Mouse (Mus musculus): Measurements from ENCODE around the gene Taf1d.
"Not testable (repeated sequence)": the region's sequence is repeated elsewhere in the genome, so short reads cannot be mapped to it uniquely, and the experiment has no call there.

The Taf1d gene

DNA sequence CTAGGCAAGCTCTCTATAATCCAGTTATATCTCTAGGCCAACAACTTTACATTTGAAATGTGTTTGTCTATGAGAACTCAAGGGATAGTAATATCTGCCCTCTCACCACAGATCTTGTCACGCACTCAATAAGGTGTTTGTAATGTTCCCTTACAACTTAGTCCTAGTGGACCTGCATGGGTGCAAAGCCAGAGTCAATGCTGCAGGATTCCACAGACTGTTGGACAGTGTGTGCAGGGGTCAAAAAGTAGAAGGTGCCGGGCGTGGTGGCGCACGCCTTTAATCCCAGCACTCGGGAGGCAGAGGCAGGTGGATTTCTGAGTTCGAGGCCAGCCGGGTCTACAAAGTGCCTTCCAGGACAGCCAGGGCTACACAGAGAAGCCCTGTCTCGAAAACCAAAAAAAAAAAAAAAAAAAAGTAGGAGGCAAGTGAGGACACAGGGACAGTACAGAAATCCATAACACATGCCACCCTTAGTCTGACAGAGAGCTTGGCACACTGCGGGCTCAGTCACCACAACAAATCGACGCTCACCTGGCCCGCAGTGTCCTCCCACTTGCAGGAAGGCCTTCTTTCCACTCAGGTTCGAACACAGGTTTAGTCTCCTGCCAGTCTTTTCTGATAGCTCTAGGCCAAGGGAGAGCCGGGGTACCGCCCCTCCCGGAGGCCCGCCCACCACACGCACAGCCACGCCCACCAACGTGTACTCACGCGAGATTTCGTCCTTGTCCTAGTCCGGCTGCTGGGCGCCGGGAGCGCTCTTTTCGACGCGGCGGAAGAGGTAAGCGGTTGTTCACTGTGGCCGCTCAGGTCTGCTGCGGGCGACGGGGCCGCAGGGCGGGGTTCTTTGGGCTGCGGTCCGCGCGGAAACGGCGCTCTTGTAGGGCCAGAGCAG lies at the start of gene Taf1d:
Gene Taf1d, plus strand, starts transcription at position 712 of the 895 bp plus-strand sequence.
- in situ Hi-C loops (cut with MboI; ENCODE audit: low pct_unique_long_range_greater_than_20kb in 1 of 2, low sequenced_read_pairs in 2 of 2, unreplicated experiment in 1 of 2), result no loop called here

DNA sequence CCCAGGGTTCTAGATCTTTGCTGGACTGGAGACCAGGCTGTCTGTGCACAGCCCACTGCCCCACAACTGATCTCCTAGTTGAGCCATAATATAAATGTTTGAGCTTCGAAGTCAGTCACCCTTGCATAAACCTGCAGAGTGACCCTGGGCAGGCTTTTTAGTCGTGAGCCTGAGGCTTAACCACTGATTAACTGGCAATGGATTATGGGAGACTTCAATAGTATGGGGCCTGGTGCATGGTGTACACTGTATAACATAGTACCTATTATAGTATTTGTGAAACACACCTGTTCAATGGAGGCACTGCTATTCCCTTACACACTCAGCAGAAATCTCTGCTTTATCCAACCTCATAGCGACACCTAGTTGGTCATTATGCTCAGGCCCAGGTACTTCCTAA lies 49.8 kb upstream of the Taf1d start:
- in situ Hi-C loops (cut with MboI; ENCODE audit: low pct_unique_long_range_greater_than_20kb in 1 of 2, low sequenced_read_pairs in 2 of 2, unreplicated experiment in 1 of 2), result no loop called here

DNA sequence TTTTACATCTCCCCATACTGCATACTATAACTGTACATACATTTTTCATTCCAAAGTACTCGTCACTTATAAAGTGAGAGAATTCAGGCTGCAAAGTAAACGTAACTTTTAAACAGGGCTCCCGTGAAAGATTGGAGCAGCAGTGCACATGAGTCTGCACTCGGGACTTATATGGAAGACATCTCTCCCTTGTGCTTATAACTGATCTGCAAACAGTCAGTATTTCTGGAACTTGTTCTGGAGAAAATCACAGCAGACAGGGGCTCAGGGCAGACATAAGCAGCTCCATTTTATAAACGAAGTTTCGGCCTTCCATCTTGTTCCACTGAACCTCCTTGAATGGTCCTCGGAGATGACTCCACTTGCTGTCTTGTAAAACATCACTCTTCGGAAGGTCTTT lies 44.0 kb upstream of the Taf1d start:
- in situ Hi-C loops (cut with MboI; ENCODE audit: low pct_unique_long_range_greater_than_20kb in 1 of 2, low sequenced_read_pairs in 2 of 2, unreplicated experiment in 1 of 2), result no loop called here

DNA sequence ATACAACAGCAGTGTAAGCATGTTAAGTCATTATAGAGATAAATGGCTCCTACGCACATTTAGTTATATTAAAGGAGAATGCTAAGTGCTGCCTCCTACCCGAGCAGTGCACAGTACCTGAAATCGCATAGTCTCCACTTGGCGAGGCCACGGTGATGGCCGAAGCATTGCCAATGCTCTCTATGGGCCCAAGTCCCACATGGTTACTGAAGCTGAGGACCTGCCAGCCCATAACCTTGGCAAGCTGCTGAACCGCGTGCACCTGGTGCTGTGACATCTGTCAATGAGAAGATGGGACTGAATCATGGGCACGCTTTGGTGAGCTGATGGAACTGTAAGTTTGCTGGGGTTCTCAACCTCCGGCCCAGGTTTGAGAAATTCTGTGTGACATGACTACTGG lies 42.5 kb upstream of the Taf1d start:
- in situ Hi-C loops (cut with MboI; ENCODE audit: low pct_unique_long_range_greater_than_20kb in 1 of 2, low sequenced_read_pairs in 2 of 2, unreplicated experiment in 1 of 2), result no loop called here

DNA sequence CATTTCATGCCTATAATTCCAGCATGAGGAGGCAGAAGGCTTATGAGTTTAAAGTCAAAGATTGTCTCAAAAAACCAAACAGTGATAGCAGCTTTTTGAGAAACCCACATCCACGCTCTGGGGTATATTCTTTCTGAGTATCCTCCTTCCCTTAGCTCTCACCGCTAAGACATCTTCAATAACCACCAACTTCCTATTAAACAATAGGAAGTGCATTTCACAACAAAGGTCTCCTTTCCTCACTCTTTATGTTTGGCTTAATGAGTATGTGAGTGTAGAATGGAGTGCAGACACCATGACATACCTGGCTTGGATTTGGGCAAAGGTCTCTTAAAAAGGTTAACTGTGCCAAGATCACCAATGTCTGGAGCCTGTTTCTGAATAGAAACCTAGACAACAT lies 32.0 kb upstream of the Taf1d start:
- in situ Hi-C loops (cut with MboI; ENCODE audit: low pct_unique_long_range_greater_than_20kb in 1 of 2, low sequenced_read_pairs in 2 of 2, unreplicated experiment in 1 of 2), result no loop called here

DNA sequence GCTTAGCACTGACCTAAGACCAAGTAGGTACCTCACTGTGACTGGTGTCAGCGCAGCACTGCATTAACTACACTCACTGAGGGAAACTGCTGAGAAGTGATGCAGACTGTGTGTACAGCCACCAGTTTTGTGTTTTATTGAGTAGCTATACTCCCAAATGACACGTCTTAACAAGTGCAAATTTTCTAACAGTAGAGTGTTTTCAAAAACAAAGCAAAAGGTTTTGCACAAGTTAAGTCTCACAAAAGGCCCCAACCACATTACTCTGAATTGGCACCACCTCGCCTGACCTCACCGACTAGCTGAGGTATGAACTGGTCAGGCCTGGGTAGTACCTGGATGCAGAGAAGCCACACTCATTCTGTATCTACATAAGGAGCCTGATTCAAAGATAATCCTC lies 29.2 kb upstream of the Taf1d start:
- in situ Hi-C loops (cut with MboI; ENCODE audit: low pct_unique_long_range_greater_than_20kb in 1 of 2, low sequenced_read_pairs in 2 of 2, unreplicated experiment in 1 of 2), result no loop called here

DNA sequence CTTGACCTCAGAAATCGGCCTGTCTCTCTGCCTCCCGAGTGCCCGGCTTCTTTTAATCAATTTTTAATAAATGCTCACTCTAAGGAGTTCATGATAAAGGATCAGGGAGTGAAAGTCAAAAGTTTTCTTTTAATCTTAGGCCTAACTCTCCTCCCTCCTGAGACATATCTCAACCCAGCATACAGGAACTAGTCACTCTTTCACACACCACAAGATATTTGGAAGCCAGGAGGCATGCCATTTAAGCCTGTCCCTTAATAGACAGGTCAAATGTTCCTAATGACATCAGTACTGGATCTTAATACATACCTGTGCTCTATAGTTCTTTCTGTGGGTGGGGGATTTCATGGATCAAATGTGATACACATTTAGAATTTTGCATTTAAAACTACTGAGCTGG lies 27.7 kb upstream of the Taf1d start:
- in situ Hi-C loops (cut with MboI; ENCODE audit: low pct_unique_long_range_greater_than_20kb in 1 of 2, low sequenced_read_pairs in 2 of 2, unreplicated experiment in 1 of 2), result no loop called here

DNA sequence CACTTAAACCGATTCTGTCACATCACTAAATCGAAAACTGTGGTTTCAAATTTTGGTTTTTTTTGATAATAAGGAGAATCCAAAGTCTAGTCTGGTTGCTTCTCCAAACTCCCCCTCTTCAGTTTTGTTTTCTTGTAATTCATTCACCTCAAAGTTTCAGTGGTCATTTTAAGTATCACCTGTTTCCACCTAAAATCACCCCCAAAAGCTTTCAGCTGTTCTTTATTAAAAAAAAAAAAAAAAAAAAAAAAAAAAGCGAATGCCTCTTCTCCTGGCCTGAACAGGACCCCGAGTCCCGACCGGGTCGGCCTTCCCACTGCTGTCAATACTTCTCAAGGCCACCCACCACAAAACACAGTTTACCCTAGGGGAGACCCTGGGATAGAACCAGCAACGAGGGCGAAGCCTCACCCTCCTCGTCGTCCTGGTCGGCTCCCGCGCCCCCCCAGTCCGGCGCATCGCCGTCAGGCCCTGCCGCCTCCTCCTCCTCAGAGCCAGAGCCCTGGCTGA lies 26.8 kb upstream of the Taf1d start:
- in situ Hi-C loops (cut with MboI; ENCODE audit: low pct_unique_long_range_greater_than_20kb in 1 of 2, low sequenced_read_pairs in 2 of 2, unreplicated experiment in 1 of 2), result no loop called here

DNA sequence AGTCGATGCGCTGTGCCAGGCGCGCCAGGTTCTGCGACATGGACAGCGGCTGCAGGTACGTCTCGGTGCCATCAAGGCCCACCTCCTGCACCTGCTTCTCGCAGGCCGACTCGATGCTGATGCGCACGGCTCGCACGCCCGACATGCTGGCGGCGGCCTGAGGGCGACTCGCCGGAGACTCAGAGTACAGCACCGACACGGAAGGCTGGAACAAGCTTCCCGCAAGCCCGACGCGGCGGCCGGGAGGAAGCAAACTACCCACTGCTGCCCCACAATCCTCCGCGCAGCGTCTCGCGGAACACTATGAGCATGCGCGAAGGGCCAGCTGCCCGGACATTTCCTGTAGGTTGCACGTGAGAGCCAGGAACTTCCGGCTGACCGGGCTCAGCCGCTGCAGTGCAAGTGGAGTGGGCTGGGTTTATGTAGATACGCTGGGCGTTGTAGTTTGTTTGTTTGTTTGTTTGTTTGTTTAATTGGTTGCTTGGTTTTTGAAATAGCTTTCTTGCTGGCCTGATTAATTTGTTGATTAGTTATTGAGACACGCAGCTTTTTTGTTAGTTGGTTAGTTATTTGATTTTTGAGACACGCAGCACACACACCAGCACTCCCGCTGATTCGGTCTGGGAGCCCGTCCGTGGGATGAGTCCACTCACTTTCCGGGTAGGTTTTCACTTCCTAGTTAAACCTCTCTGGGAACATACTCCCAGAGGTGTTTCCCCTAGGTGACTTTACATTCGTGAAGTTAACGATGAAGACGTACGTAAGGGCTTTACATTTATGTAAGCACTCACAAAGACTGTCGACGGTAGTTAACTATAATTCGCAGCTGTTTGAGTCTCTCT lies 26.1 kb upstream of the Taf1d start, which contains the start of gene Med17:
Gene Med17, minus strand, starts transcription at position 283 of the 842 bp plus-strand sequence.
- in situ Hi-C loops (cut with MboI; ENCODE audit: low pct_unique_long_range_greater_than_20kb in 1 of 2, low sequenced_read_pairs in 2 of 2, unreplicated experiment in 1 of 2), result no loop called here

DNA sequence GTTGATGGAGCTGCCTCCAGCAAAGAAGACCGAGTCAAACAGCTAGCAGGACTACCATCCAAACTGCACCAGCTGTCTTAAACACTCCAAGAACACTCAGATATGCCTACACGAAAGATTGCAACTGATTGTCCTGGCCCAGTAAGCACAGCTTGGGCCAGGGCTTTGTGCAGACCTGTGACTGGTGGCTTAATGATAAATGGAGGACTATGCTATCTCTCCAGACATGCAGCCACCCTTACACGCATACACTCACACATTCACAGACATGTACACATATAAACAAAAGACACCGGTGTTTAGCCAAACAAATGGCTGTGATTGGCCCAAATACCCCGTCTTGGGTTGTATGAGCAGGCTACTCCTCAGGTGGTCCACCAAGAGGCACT lies 25.5 kb upstream of the Taf1d start:
- in situ Hi-C loops (cut with MboI; ENCODE audit: low pct_unique_long_range_greater_than_20kb in 1 of 2, low sequenced_read_pairs in 2 of 2, unreplicated experiment in 1 of 2), result no loop called here

DNA sequence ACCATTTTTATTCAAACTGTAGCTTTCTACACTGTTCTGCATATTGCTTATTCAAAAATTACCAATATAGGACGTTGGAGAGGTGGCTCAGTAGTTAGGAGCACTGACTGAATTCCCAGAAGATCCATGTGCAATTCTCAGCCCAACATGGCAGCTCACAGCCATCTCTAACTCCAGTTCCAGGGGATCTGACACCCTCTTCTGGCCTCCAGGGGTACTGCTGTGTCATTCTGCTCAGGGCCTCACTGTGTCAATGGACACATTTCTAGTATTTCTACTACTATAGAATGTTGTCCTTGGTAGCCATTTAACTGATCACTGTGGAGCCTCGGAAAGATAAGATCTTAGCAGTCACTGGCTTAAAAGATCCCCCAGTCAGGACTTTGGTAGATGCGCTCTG lies 20.6 kb upstream of the Taf1d start:
- in situ Hi-C loops (cut with MboI; ENCODE audit: low pct_unique_long_range_greater_than_20kb in 1 of 2, low sequenced_read_pairs in 2 of 2, unreplicated experiment in 1 of 2), result no loop called here

DNA sequence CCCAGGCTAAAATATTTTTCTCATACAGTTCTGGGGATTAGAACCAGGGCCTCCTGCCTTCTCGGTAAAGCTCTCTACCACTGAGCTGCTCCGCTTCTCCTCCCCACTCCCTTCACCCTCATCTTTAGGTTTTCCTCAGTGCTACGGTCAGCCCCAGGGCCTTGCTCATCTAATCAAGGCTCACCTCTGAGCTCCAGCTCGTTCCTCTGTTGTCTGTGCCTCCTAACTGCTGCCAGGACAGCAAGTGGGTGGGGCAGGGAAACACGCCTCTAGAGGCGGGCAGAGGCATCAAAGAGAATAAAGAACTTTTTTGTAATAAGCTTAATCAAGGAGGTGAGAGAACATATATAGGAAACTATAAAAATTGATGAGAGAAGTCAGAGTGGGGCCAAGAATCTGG lies 18.2 kb upstream of the Taf1d start:
- in situ Hi-C loops (cut with MboI; ENCODE audit: low pct_unique_long_range_greater_than_20kb in 1 of 2, low sequenced_read_pairs in 2 of 2, unreplicated experiment in 1 of 2), result no loop called here

DNA sequence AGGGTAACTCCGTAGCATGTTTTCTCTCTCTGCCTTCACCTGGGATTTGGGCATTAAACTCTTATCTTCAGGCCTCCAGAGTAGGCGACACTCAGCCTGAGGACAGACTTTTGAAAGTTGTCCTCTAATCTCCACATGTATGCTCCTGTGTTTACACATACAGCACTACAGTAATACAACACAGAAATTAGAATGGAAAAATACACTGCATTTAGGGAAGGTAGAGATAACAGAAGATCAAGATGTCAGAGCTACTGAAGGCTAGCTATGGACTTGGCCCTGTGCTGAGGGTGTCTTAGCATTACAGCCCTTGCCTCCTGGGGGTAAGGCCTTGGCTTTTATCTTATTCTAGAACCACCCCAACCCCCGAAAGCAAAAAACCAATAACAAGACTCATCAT lies 17.6 kb upstream of the Taf1d start:
- in situ Hi-C loops (cut with MboI; ENCODE audit: low pct_unique_long_range_greater_than_20kb in 1 of 2, low sequenced_read_pairs in 2 of 2, unreplicated experiment in 1 of 2), result no loop called here

DNA sequence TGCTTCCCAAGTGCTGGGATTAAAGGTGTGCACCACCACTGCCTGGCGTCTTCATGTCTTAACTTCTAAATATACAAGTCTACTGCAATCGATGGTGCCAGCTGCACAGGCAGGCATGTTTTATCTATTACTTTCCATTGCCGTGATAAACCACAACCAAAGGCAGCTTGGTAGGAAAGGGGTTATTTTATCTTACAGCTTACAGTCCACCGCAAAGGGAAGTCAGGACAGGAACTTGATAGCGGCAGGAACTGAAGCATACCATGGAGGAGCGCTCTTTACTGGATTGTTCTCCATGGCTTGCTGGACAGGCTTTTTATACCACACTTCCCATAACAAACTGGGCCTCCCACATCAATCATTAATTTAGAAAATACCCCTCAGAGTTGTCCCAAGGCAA lies 16.8 kb upstream of the Taf1d start:
- in situ Hi-C loops (cut with MboI; ENCODE audit: low pct_unique_long_range_greater_than_20kb in 1 of 2, low sequenced_read_pairs in 2 of 2, unreplicated experiment in 1 of 2), result no loop called here

DNA sequence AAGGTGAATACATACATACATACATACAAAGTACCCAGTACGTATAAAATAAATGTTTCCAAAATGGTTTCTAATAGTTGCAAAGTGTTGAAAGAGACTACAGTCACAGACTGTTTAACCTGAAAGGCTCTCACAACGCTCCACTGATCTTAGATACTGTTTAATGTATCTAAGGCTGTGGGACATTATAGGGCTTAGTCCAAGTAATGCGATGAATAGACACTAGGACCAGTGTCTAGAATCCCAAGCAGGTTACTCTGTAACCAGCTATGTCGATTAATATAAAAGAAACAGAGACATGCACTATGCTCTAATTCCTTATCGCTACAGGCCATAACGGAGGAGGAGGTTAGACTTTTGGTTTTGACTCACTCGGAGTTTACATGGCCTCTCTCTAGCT lies 8.9 kb upstream of the Taf1d start:
- in situ Hi-C loops (cut with MboI; ENCODE audit: low pct_unique_long_range_greater_than_20kb in 1 of 2, low sequenced_read_pairs in 2 of 2, unreplicated experiment in 1 of 2), result no loop called here

DNA sequence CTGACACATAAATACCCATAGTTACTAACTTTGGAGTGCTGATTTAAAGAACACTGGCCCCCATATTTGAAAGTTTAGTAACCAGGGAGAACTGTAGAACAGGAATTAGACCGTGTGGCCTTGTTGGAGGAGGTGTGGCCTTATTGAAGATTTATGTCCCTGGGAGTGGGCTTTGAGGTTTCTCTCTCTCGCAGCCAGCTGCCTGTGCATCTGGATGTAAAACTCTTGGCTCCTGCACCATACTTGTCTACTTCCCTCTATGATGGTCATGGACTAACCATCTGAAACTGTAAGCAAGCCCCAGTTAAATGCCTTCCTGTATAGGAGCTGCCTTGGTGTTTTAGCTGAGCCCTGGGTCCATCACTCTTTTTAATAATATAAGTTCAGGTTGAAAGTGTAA lies 7.6 kb upstream of the Taf1d start:
- in situ Hi-C loops (cut with MboI; ENCODE audit: low pct_unique_long_range_greater_than_20kb in 1 of 2, low sequenced_read_pairs in 2 of 2, unreplicated experiment in 1 of 2), result no loop called here

DNA sequence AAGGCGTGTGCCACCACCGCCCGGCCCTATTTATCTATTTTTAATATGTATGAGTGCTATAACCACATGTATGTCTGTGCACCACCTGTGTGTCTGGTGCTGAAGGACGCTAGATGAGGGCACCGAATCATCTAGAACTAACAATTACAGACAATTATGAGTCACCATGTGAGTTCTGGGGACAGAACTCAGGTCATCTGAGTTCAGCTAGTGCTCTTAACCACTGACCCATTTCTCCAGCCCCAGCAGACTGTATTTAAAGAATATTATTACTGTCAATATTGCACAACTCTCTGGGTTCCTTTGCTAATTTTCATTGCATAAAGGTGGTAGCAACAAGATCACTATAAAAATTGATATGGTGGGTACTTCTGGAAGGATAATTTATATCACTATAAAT lies 6.0 kb upstream of the Taf1d start:
- in situ Hi-C loops (cut with MboI; ENCODE audit: low pct_unique_long_range_greater_than_20kb in 1 of 2, low sequenced_read_pairs in 2 of 2, unreplicated experiment in 1 of 2), result no loop called here

DNA sequence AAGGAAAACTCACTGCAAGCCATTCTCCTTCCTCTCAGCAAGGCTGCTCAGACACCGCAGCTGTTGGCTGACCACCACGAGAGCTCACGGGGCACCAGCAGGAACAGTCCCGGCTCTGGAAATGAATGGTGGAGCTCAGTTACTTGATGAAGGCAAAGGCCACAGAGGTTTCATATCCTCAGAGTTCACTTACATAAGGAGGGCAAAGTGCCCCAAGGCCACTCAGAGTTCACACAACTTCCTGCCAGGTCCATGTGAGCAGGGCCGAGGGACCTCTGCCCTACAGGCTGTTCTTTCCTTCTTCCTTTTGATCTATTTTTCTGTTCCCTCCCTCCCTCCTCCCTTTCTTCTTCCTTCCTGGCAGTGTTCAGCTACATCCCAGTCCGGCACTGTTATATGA lies 4.6 kb upstream of the Taf1d start:
- in situ Hi-C loops (cut with MboI; ENCODE audit: low pct_unique_long_range_greater_than_20kb in 1 of 2, low sequenced_read_pairs in 2 of 2, unreplicated experiment in 1 of 2), result no loop called here

DNA sequence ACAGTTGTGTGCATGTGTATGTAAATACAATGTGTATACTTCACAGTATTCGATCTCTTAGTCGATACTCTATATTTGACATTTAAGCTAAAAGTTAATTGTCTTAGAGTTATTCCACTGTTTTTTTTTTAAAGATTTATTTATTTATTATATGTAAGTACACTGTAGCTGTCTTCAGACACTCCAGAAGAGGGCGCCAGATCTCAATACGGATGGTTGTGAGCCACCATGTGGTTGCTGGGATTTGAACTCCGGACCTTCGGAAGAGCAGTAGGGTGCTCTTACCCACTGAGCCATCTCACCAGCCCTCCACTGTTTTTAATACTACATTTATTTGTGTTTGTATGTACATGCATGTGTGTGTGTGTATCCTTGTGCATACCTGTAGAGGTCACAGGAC lies 4.0 kb upstream of the Taf1d start:
- in situ Hi-C loops (cut with MboI; ENCODE audit: low pct_unique_long_range_greater_than_20kb in 1 of 2, low sequenced_read_pairs in 2 of 2, unreplicated experiment in 1 of 2), result not testable (repeated sequence)
